Mouse (Mus musculus) frontal cortex, adult 2 months (tissue): ENCODE data around the gene Gm11037. TPM values are rescaled to one million over a fixed set of nuclear protein-coding genes. Genes with fewer than 3 reads are reported as not detected.
A peak's percentile ranks its signal among the peaks of the same experiment; 100 is the strongest.
"Not testable (repeated sequence)": the region's sequence is repeated elsewhere in the genome, so short reads cannot be mapped to it uniquely, and the experiment has no call there.

Source experiments
- DNase-seq, 2 experiments: peaks; one replicate each; pipeline ENCODE4 v3.0.0; 2022; ENCODE audit warnings: low spot score in 1 of 2; ENCODE audit errors: extremely low spot score in 1 of 2
- polyA plus RNA-seq: library from polyadenylated mRNA; depleted of rRNA; stranded (reverse); fragments of >200 nt; gene quantifications from 2 replicates; pipeline ENCODE4 v1.2.3, GENCODE M21; 2012; rRNA removed

The Gm11037 gene
- polyA plus RNA-seq, result not detected in 2 replicates

GRCm38 (mm10) chr2:131132930-131133547, at the start of gene Gm11037:
TSS of gene Gm11037 (plus strand) at chr2:131133497.
- no peak for DNase-seq

GRCm38 (mm10) chr2:131084206-131084605, 49.1 kb upstream of the Gm11037 start:
- no peak for DNase-seq

DNA sequence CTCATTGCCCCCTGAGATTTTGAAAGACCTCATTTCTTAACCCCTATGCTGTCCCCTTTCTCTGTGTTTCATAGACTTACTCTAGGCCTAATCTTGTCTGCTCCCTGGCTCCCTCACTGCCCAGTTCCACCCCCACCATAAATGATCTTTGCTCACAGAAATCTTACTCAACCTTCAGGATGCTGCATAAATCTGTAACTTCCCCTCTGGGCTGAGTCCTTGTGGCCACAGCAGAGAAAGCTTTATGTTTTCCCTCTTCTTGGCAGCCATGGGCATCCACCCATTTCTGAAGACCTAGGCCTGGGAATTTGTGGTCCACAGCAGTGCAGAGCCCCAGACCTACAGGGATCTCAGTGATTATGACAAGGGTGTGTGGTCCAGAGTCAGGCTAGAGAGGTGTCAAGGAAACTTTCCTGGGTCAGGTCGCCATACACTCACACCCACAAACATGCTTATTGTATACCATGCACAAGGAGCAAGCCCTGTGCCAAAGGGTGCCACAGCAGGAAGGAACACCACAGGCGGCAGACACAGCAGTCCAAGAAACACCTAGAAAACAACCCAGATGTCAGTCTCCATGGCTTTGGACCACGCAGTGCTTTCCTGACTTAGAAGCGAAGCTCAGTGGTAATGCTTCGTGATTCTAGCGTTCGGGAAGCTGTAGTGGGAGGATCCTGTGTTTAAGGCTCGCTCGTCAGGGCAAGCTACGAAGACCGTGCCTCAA, 46.5 kb upstream of the Gm11037 start, which contains the start of gene Siglec1:
Gene Siglec1, minus strand, starts transcription at position 99 of the 724 bp plus-strand sequence.
- no peak for DNase-seq

- DNase-seq, result no peak
Observed at GRCm38 (mm10) chr2:131088581-131088980, 44.7 kb upstream of the Gm11037 start.

DNA sequence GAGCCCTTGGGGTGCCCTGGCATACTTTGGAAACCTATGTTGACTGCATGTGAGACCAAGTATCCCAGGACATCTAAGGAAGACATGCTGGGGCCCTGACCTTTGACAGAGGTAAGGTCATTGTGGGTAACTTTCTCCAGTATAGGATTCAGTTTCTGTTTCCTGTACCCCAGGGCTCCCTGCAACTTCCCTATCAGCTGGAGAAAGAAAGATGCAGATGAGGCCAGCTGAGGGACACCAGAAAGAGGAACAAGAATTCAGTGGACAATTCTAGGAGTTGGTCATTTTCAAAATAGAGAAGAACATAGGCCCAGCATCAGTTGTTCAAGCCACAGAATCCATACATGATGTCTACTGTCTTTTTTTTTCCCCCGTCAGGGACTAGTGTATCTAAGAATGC, 43.7 kb upstream of the Gm11037 start:
- no peak for DNase-seq

DNA sequence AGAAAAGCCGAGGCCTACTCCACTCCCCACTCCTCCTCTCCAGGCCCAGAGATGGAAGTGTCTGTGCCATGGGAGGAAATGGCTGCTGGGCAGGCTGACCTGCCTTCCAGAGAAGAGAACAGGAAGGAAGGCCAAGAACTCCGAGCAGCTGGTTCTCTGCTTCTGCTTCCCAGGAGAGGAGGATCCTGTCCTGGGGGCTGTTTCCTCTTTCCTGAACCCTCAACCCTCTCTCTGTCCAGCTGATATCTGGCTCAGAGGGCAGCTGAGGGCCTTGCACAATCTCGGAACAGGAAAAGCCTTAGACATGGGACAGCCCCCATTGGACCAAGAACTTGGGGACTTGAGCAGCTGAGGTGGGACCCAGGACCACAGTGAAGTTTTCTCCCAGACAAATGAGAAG, 42.4 kb upstream of the Gm11037 start:
- DNase-seq, result no peak

- DNase-seq, result no peak
Observed at GRCm38 (mm10) chr2:131093577-131093976, 39.7 kb upstream of the Gm11037 start.

- DNase-seq, result peak; percentile 37 to 89
Observed at GRCm38 (mm10) chr2:131094823-131095222, 38.5 kb upstream of the Gm11037 start.

DNA sequence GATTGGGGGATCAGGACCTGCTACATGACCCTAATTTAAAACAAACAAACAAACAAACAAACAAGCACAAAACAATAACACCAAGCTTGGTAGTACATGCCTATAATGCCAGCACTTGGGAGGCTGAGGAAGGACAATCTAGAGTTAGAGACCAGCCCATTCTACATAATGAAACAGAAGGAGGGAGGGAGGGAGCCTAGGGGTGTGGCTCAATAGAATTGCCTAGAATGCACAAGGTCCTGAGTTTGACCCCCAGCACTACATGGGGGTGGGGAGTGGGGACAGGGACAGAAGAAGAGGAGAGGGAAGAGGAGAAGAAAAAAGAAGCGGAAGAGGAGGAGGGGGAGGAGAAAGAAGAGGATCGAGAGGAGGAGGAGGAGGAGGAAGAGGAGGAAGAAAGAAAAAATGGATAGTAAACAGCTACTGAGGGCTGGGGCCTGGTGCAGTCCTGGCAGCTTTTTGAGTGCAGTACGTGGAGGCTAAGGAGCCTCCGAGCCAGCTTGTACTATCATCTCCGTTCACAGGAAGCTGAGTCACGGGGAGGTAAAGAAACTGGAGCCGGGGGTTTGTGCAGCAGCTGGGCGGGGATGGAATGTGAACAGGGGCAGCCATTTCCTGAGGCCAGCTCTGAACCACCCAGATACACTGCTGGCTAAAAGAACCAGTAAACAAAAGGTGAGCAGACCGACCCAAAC, 37.0 kb upstream of the Gm11037 start:
- peak in 1 of 2 experiments; percentile 48 for DNase-seq

DNA sequence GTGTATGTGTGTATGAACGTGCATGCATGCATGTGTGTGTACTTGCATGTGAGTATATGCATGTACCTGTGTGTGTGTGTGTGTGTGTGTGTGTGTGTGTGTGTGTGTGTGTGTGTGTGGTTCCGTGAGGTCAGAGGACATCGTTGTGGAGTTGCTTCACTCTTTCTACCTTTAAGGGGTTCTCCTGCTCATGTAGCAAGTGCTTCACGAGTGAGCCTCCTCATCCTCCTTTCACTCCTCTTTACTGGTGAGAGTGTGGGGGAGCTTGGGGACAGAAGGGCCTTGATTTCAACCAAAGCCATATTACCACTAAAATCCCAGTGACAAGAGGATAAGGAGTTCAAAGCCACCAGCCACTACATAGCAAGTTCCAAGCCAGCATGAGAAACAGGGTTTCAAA, 36.2 kb upstream of the Gm11037 start:
- no peak for DNase-seq

DNA sequence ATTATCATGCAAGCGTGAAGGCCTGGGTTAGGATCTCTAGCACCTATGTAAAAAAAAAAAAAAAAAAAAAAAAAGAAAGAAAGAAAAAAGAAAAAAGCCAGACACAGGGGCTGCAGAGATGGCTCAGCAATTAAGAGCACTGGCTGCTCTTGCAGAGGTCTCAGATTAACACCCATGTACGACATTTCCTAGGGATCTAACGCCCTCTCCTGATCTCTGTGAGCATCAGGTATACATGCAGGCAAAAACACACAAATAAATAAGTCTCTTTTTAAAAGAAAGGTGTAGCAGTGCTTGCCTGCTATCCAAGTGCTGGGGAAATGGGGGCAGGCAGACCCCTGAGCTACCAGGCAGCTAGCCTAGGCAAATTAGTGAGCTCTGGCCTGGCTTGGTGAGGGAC, 31.8 kb upstream of the Gm11037 start:
- DNase-seq, result no peak

DNA sequence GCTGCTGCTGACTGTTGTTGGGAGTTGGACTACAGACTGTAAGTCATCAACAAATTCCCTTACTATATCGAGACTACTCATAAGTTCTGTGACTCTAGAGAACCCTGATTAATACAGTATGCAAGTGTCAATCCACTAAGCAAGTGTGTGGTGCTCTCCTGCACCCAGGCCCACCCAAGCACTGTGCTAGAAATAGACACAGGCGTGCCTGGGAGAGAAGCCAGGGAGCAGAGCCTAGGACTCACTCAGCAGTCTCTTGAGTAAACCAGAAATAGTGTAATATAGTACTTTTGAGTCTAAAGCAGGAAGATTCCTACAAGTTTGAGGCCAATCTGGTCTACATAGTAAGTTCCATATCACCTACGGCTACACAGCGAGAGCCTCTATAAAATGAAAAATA, 29.3 kb upstream of the Gm11037 start:
- DNase-seq, result peak in 1 of 2 experiments; percentile 36

- DNase-seq, result not testable (repeated sequence)
Observed at GRCm38 (mm10) chr2:131105061-131105460, 28.2 kb upstream of the Gm11037 start.

DNA sequence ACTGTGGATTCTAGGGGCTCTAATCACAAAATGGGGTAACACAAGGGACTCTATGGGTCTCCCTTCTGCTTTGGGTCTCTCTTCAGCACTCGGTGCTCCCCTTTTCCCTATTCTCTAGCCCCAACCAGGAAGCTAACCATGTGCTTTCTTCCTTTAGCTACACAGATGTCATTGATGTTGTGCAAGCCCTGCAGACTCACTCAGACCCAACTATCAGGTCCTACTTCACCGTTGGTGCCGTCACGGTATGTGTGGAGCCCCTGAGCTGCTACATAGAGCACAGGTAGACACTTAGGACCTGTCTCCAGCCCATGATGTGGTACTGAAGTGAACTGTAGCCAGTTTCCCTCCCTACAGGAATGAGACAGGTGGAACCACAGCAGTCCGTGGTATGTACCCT, 27.3 kb upstream of the Gm11037 start:
- no peak for DNase-seq

GRCm38 (mm10) chr2:131118968-131119574, 14.2 kb upstream of the Gm11037 start:
- no peak for DNase-seq

- no peak for DNase-seq
Observed at GRCm38 (mm10) chr2:131124166-131124565, 9.1 kb upstream of the Gm11037 start.

DNA sequence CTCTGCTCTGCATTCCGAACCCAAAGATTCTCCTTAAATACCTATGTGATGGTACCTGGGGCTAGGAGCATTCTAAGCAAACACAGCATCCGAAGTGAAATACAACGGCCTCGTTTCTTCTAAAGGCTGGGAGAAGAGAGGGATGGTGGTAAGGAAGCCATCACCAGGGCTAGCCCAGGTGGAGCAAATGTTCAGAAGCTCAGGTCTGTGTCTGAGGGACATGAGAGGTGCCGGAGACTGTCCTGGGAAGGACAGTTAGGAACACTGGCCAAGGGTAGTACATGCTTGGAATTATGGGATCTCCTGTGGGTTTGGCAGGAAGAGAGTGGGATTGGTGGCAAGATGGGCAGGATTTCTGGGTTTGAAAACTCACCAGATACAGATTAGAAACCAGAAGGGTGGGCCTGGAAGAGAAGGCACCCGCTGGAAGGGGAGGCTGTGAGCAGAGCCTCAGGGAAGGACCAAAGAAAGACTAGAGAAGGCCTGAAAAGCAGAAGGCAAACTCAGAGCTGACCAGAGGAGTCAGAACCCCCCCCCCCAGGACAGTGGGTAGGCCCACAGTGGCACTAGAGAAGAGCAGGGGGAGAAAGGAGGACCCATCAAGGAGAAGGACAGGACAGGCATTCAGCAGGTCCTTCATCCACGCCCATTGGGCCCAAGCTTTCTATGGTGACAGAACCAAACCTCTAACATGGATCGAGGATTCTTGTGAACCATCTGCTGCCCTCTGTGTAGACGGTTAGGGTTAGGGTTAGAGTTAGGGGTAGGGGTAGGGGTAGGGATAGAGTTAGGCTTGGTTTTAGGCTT, 7.9 kb upstream of the Gm11037 start:
- DNase-seq, result no peak

- DNase-seq, result no peak
Observed at GRCm38 (mm10) chr2:131125964-131126815, 7.1 kb upstream of the Gm11037 start.

DNA sequence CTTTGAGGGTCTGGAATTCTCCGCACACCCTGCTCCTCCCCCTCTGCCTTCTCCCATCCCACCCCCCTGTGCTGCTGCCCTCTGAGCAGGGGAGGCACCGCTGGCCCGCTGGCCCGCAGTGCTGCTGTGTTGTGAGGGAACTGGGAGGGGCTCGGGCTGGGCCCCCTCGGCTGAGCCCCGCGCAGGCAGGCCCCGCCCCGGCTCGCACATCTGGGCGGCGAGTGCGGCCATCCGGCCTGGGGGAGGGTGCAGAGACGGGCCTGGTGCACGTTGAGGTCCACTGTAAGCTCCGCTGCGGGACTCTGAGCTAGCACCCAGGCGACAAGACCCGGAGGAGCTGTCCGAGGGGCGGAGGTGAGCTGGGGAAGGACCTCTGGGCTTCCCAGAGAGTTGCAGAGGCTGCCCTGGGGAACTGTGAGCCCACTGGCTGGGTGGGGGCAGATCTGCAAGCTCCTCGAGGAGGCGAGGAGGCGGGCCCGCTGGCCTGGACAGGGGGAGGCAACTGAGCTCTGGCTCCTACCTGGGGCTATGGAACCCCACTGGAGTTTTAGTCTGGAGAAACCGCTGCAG, 6.1 kb upstream of the Gm11037 start, which contains the start of gene Hspa12b:
Gene Hspa12b, plus strand, starts transcription at position 120 of the 570 bp plus-strand sequence.
- DNase-seq, result no peak
